Mouse (Mus musculus): Measurements from ENCODE around the gene Olfr976. TPM values are rescaled to one million over a fixed set of nuclear protein-coding genes. Genes with fewer than 3 reads are reported as not detected.

Olfr976 gene
- total RNA-seq (2023), result not detected

DNA sequence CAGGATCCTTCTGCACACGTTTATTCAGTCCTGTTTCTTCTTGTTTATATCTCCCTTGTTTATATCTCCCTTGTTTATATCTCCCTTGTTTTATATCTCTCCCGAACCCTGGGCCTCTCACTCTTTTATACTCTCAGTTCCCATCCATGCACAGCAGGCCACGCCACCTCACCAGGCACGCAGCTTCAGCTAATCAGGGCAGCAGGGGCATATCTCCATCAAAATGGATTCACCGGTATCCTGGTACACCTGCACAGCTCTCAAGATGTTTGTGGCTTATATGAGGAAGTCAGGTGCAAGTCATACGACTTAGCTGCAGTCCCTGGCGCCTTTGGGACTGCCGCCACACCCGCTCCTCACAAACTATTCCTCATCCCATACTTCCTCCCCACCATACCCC is at the start of gene Olfr976:
Olfr976 (minus strand) TSS at position 101 of the 400 bp plus-strand sequence.

DNA sequence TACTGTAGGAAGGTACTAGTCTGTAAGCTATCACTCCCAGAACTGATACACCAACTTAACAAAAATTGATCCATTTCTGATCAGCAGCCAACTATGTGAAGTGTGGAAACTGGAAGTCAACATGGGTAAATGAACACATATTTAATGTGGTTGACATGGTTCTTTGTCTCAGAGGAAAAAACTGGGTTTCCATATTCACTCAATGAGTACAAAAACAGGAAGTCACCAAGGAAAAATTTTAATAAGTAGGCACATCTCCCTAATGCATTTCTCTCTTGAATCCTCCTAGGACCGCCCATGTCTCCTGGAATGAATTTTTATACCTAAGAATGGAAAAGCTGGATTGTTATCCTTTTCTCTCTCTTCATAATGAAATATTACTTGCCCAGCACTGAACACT is 48.5 kb upstream of the Olfr976 start, which contains the start of gene Olfr980:
Olfr980 (minus strand) TSS at position 101 of the 400 bp plus-strand sequence.

GRCm38 (mm10) chr9:40003365-40003764 is 42.4 kb upstream of the Olfr976 start, which contains the start of gene Olfr979:
TSS of gene Olfr979 (minus strand) at chr9:40003465.

DNA sequence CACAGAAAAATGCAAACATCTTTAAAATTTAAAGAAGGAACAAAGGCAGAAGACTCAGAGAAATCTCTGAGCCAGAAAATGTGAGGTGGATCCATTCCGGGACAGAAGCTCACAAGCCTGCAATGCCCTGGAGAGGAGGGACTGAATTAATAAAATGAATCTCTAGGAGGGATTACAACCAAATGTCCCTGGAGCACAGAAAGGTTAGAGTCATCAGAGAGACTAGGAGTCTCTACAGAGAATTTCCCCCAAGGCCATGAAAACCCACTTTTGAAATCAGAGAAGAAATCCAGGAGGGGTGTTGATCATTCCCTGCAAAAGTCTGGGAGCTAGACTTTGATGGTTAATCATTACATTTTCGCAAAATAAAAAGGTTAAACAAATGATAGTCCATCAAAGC is 30.9 kb upstream of the Olfr976 start, which contains the start of gene Olfr978:
Olfr978 (plus strand) TSS at position 301 of the 400 bp plus-strand sequence.

DNA sequence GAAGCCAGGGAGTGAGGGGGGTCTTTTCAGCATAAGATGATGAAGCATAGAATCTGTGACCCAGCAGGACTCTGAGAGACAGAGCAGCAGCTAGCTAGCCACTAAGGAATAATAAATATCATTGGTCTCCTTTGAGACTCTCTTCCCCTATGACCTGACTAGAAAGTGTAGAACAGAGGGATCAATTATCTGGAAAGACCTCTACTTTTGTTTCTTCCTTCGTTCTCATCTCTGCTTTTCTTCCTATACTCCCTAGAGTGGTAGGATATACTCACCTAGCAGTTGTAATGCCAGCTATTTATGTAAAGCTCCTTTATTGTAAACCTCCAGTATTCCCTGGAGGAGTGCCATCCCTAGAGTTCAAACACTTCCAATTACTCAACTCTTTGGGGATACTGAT is 9.0 kb downstream of the Olfr976 start, which contains the start of gene Olfr975:
Olfr975 (minus strand) TSS at position 101 of the 400 bp plus-strand sequence.

GRCm38 (mm10) chr9:39937201-39937600 is 23.7 kb downstream of the Olfr976 start, which contains the start of gene Olfr974:
TSS of gene Olfr974 (plus strand) at chr9:39937501.

DNA sequence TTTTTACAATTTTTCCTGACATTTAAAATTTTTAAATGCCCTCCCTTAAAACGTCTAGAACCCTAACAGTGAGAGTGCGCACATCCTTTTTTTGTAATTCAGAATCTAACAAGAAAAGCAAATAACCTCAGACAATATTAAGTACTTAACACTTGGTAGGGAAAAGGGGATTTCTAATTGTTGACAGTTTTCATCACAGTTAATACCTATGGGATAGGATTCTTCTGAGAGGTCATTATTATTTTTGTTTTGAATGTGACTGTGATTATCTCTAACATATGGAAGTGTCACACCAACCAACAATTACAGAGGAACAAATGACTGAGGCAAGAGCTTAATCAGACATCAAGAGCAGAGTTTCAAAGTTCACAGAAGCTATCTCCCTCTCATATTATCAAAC is 53.9 kb downstream of the Olfr976 start, which contains the start of gene Olfr229:
Olfr229 (plus strand) TSS at position 301 of the 400 bp plus-strand sequence.

Other genes starting within 250 kb of the Olfr976 start
- not detected for gene Olfr965, start 249.8 kb downstream of the Olfr976 start, total RNA-seq (2023)
- not detected for gene Olfr150, start 230.2 kb downstream of the Olfr976 start, total RNA-seq (2023)
- not detected for gene Olfr967, start 214.9 kb downstream of the Olfr976 start, total RNA-seq (2023)
- gene Olfr968, start 177.9 kb downstream of the Olfr976 start, total RNA-seq (2023), result not detected
- gene Olfr969, start 170.2 kb downstream of the Olfr976 start, total RNA-seq (2023), result not detected
- gene Olfr970, start 152.3 kb downstream of the Olfr976 start, total RNA-seq (2023), result not detected
- gene Olfr971, start 124.3 kb downstream of the Olfr976 start, total RNA-seq (2023), result not detected
- not detected for gene Olfr972, start 94.7 kb downstream of the Olfr976 start, total RNA-seq (2023)
- gene Olfr229, start 53.8 kb downstream of the Olfr976 start, total RNA-seq (2023), result not detected
- gene Olfr974, start 23.6 kb downstream of the Olfr976 start, total RNA-seq (2023), result not detected
- not detected for gene Olfr975, start 9.1 kb downstream of the Olfr976 start, total RNA-seq (2023)
- not detected for gene Olfr978, start 31.0 kb upstream of the Olfr976 start, total RNA-seq (2023)
- gene Olfr979, start 42.3 kb upstream of the Olfr976 start, total RNA-seq (2023), result not detected
- not detected for gene Olfr980, start 48.4 kb upstream of the Olfr976 start, total RNA-seq (2023)
- not detected for gene Olfr981, start 60.3 kb upstream of the Olfr976 start, total RNA-seq (2023)
- not detected for gene Olfr982, start 112.7 kb upstream of the Olfr976 start, total RNA-seq (2023)
- not detected for gene Olfr983, start 132.5 kb upstream of the Olfr976 start, total RNA-seq (2023)
- gene Olfr984, start 153.1 kb upstream of the Olfr976 start, total RNA-seq (2023), result not detected
- gene Olfr985, start 169.1 kb upstream of the Olfr976 start, total RNA-seq (2023), result not detected
- not detected for gene Tmem225, start 187.0 kb upstream of the Olfr976 start, total RNA-seq (2023)
- gene Olfr986, start 219.8 kb upstream of the Olfr976 start, total RNA-seq (2023), result not detected
- gene Zfp202, start 231.2 kb upstream of the Olfr976 start, total RNA-seq (2023), result 3.1 TPM